Mouse (Mus musculus) forebrain, embryonic 14.5 days (tissue): Measurements from ENCODE around the gene Pxdn. TPM values are rescaled to one million over a fixed set of nuclear protein-coding genes. Genes with fewer than 3 reads are reported as not detected.

Experiments used
- ATAC-seq: fragments of 200-750 bp; cut with Nextera tagmentation; 2 replicates; pipeline ENCODE4 v1.8.0; 2017; ENCODE audit warnings: mild to moderate bottlenecking, moderate library complexity
- DNase-seq: peaks from one replicate; pipeline ENCODE4 v3.0.0-alpha.2; 2015; ENCODE audit warnings: low spot score
- H3K27ac ChIP-seq: fragments of 300-500 bp; sonication (generic); 2 replicates; pipeline ENCODE4 v1.5.1; 2014; ENCODE audit warnings: low read depth, mild to moderate bottlenecking, control low read depth, low read length, moderate library complexity
- H3K27me3 ChIP-seq: fragments of 300-500 bp; sonication (generic); replicated peaks from 2 replicates; pipeline ENCODE4 v1.6.1; 2014; ENCODE audit warnings: low read length, control low read depth, mixed read lengths; ENCODE audit not compliant: control insufficient read depth, insufficient read depth
- H3K36me3 ChIP-seq: fragments of 300-500 bp; sonication (generic); 2 replicates; pipeline ENCODE4 v1.6.1; 2014; ENCODE audit warnings: low read length, control low read depth; ENCODE audit not compliant: control insufficient read depth, insufficient read depth
- H3K4me1 ChIP-seq: fragments of 300-500 bp; sonication (generic); 2 replicates; pipeline ENCODE4 v1.6.1; 2014; ENCODE audit warnings: antibody characterized with exemption, low read length, control low read depth; ENCODE audit not compliant: control insufficient read depth, insufficient read depth
- H3K4me2 ChIP-seq: fragments of 300-500 bp; sonication (generic); 2 replicates; pipeline ENCODE4 v1.6.1; 2014; ENCODE audit warnings: mild to moderate bottlenecking, control low read depth, low read length
- H3K4me3 ChIP-seq: fragments of 300-500 bp; sonication (generic); 2 replicates; pipeline ENCODE4 v1.5.1; 2014; ENCODE audit warnings: low read depth, low read length, control low read depth
- H3K9ac ChIP-seq: fragments of 300-500 bp; sonication (generic); 2 replicates; pipeline ENCODE4 v1.6.1; 2014; ENCODE audit warnings: mild to moderate bottlenecking, low read length, control low read depth, moderate library complexity
- H3K9me3 ChIP-seq: fragments of 300-500 bp; sonication (generic); replicated peaks from 2 replicates; pipeline ENCODE4 v1.6.1; 2016; ENCODE audit warnings: low read length, control low read depth, mixed read lengths; ENCODE audit not compliant: control insufficient read depth
- WGBS: fragments of 180-500 bp; shearing (Covaris S2); extraction: QIAGEN DNeasy Blood & Tissue Kit; methylation state at CpG from one replicate; pipeline ENCODE4 v1.1.7; 2014; 5-methylcytosine and 5-hydroxymethylcytosine counted together
- polyA plus RNA-seq: library from polyadenylated mRNA; unstranded; fragments of >200 nt; fragmentation: Nextera tagmentation; extraction: Ambion mirVana; gene quantifications from 2 replicates; pipeline ENCODE4 v1.2.1, GENCODE M21; 2014

The Pxdn gene
- polyA plus RNA-seq, 1 experiment from 2014 or later: 31.2 TPM

GRCm38 (mm10) chr12:30039565-30039964, 102.2 kb downstream of the Pxdn start:
- Histone ChIP-seq H3K4me3 (no peak overlapping the region), H3K9ac (no peak overlapping the region), H3K27ac (no peak overlapping the region), H3K36me3 (no peaks in the 10 kb centered on the region), H3K27me3 (no peaks in the 10 kb centered on the region), H3K4me1 (peaks cover 5% of the 10 kb centered on the region; the same call in 1 of the 2 replicates), H3K4me2 (no peak overlapping the region), H3K9me3 (no peaks in the 10 kb centered on the region)
- ATAC-seq (peak; percentile 61), DNase-seq (peak; percentile 67)
- 51% methylated on average over 4 of the region's 4 CpGs for WGBS

- H3K27me3 ChIP-seq: no peaks in the 10 kb centered on the region
- H3K4me3 ChIP-seq: no peak overlapping the region
- peaks cover 5% of the 10 kb centered on the region; the same call in 1 of the 2 replicates for H3K4me1 ChIP-seq
- H3K9me3 ChIP-seq: no peaks in the 10 kb centered on the region
- 0 out of 2 replicates have a peak, but pooled peaks have one; percentile 24 for ATAC-seq
- H3K36me3 ChIP-seq: no peaks in the 10 kb centered on the region
- no peak overlapping the region for H3K27ac ChIP-seq
- no peak overlapping the region for H3K9ac ChIP-seq
- DNase-seq: peak; percentile 53
- H3K4me2 ChIP-seq: no peak overlapping the region
- WGBS: 22% methylated on average over 4 of the region's 4 CpGs
Measured at GRCm38 (mm10) chr12:30040150-30040549, 102.7 kb downstream of the Pxdn start.

DNA sequence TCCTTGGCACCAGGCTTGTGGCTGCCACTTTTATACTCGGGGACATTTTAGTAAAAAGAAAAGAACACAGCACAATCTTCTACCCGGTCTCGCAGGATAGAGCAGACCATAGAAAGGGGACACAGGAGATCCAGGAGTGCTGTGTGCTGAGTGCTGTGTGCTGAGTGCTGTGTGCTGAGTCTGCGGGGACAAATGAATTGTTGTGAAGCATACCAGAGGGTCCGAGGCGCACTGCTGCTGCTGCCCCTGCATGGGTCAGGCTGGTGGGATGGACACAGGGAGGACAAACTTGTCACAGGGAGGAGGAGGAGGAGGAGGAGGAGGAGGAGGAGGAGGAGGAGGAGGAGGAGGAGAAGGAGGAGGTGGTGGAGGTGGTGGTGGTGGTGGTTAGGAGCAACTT, 111.4 kb downstream of the Pxdn start:
- WGBS: 80% methylated on average over 6 of the region's 6 CpGs
- H3K9ac ChIP-seq: no peak overlapping the region
- H3K36me3 ChIP-seq: no peaks in the 10 kb centered on the region
- H3K27ac ChIP-seq: no peak overlapping the region
- H3K9me3 ChIP-seq: no peaks in the 10 kb centered on the region
- DNase-seq (no peak), ATAC-seq (no peak)
- no peak overlapping the region for H3K4me2 ChIP-seq
- H3K4me1 ChIP-seq: no peaks in the 10 kb centered on the region
- no peaks in the 10 kb centered on the region for H3K27me3 ChIP-seq
- H3K4me3 ChIP-seq: no peak overlapping the region

DNA sequence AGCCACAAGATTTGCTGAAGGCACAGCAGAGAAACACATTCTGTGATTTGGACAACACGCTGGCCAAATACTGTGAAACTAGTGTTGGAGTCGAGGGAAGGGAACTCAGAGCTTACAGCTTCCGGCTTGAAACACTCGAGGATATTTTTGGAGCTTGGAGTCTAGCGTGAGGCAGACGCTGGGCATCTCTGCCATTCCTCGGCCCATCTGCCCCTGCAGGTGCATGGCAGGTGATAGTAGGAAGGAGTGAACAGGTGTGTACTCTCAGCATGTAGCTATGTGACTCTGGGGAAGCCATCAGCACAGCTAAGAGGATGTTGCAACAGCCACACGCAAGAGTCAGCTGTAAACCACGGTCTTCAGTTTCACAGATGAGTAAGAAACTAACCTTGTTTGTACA, 112.4 kb downstream of the Pxdn start:
- no peaks in the 10 kb centered on the region for H3K36me3 ChIP-seq
- H3K4me1 ChIP-seq: no peaks in the 10 kb centered on the region
- H3K9ac ChIP-seq: no peak overlapping the region
- no peak overlapping the region for H3K4me2 ChIP-seq
- no peaks in the 10 kb centered on the region for H3K27me3 ChIP-seq
- WGBS: 85% methylated on average over 9 of the region's 9 CpGs
- H3K4me3 ChIP-seq: no peak overlapping the region
- ATAC-seq (no peak), DNase-seq (no peak)
- no peaks in the 10 kb centered on the region for H3K9me3 ChIP-seq
- no peak overlapping the region for H3K27ac ChIP-seq

DNA sequence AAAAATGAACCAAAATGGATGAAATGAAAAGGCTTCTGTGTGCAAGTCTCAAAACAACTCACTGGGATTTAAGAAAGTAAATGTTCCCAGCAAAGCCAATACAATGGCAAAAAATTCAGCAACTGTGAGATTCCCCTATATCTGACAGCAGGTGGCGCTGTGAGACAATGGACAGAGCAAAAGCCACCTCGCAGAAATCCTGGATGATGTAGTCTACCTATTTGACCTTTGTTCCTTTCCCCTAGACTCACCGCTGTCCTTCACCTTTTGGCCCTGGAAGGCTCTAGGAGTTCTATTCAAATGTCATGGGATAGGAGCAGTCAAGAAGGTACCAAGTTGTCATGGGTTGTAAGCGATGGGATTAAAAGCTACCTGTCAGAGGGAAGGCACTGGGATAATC, 112.8 kb downstream of the Pxdn start:
- H3K9ac ChIP-seq: no peak overlapping the region
- H3K27me3 ChIP-seq: no peaks in the 10 kb centered on the region
- no peaks in the 10 kb centered on the region for H3K4me1 ChIP-seq
- no peaks in the 10 kb centered on the region for H3K9me3 ChIP-seq
- H3K4me3 ChIP-seq: no peak overlapping the region
- H3K27ac ChIP-seq: no peak overlapping the region
- ATAC-seq (peak; percentile 40; the same call in 1 of the 2 replicates), DNase-seq (peak; percentile 72)
- H3K4me2 ChIP-seq: no peak overlapping the region
- no peaks in the 10 kb centered on the region for H3K36me3 ChIP-seq
- 14% methylated on average over 4 of the region's 4 CpGs for WGBS

- no peak overlapping the region for H3K27ac ChIP-seq
- no peaks in the 10 kb centered on the region for H3K4me1 ChIP-seq
- WGBS: 89% methylated on average over 11 of the region's 11 CpGs
- no peaks in the 10 kb centered on the region for H3K36me3 ChIP-seq
- no peak for DNase-seq
- H3K9me3 ChIP-seq: no peaks in the 10 kb centered on the region
- H3K4me2 ChIP-seq: no peak overlapping the region
- H3K4me3 ChIP-seq: no peak overlapping the region
- no peak for ATAC-seq
- no peaks in the 10 kb centered on the region for H3K27me3 ChIP-seq
- H3K9ac ChIP-seq: no peak overlapping the region
Measured at GRCm38 (mm10) chr12:30054761-30055540, 117.5 kb downstream of the Pxdn start.

- H3K4me1 ChIP-seq: no peaks in the 10 kb centered on the region
- DNase-seq: no peak
Measured at GRCm38 (mm10) chr12:30058044-30058443, 120.6 kb downstream of the Pxdn start.

DNA sequence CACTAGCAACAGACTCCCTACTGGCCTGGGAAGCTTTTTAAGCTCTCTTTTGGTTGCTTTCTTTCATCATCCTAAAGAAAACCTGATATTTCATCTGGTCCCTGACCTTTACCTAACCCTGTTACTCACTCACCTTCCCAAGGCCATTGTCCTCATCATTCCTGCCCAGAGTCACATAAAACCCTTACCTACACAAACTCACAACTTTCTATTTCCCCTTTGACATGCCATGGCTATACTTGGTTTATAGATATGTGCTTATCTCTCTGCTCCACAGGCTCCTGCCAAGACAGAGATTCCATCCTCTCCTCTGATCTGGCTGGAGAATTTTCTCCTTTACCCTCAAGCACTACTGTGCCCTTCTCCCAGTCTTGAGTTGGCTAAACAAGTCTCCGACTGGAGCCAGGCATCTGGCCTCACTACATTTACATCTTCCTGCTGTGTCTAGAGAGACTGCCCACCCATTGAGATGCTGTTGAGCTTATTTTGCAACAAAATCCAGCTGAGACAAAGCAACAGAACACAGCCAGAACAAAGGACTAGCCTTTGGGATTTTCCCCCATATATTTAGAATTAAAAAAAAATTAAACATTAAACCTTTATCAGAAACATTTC, 124.2 kb downstream of the Pxdn start:
- Histone ChIP-seq H3K36me3 (no peaks in the 10 kb centered on the region), H3K9ac (no peak overlapping the region), H3K4me3 (no peak overlapping the region), H3K4me1 (no peaks in the 10 kb centered on the region), H3K27ac (no peak overlapping the region), H3K4me2 (no peak overlapping the region), H3K27me3 (no peaks in the 10 kb centered on the region), H3K9me3 (no peaks in the 10 kb centered on the region)
- 24% methylated on average over 1 of the region's 1 CpGs for WGBS
- no peak for ATAC-seq
- DNase-seq: no peak

More at GRCm38 (mm10) chr12:30058044-30058443, 120.6 kb downstream of the Pxdn start:
- Histone ChIP-seq H3K27ac (no peak overlapping the region), H3K9me3 (no peaks in the 10 kb centered on the region), H3K36me3 (no peaks in the 10 kb centered on the region), H3K27me3 (no peaks in the 10 kb centered on the region), H3K4me3 (no peak overlapping the region), H3K9ac (no peak overlapping the region), H3K4me2 (no peak overlapping the region)
- 79% methylated on average over 6 of the region's 6 CpGs for WGBS
- no peak for ATAC-seq

DNA sequence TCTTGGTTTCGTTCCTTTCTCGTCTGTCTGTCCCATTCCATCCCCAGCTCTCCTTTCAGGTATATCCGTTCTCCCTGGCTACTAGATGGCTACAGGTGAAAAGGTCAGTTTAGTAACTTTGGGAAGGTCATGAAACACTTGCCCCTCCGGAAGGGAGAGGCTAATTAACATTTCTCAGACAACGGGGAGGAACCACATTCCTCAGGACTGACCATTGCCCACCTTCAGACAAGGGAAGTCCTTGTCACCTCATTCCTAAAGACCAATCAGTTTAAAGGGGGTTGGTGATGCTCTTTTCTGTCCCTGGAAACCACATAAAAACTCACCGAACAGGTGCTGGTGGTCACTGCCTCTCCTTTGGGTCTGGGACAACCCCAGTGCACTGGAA, 124.7 kb downstream of the Pxdn start:
- DNase-seq: no peak
- Histone ChIP-seq H3K27me3 (no peaks in the 10 kb centered on the region), H3K9me3 (no peaks in the 10 kb centered on the region), H3K36me3 (no peaks in the 10 kb centered on the region), H3K4me3 (no peak overlapping the region), H3K4me1 (no peaks in the 10 kb centered on the region), H3K27ac (no peak overlapping the region), H3K9ac (no peak overlapping the region), H3K4me2 (no peak overlapping the region)
- 37% methylated on average over 6 of the region's 6 CpGs for WGBS
- ATAC-seq: no peak
